Mouse (Mus musculus) midbrain, postnatal 0 days (tissue): ENCODE results near the gene Pou3f1. TPM values are rescaled to one million over a fixed set of nuclear protein-coding genes. Genes with fewer than 3 reads are reported as not detected.

Source experiments
- ATAC-seq: fragments of 200-750 bp; cut with Nextera tagmentation; 2 replicates; pipeline ENCODE4 v1.8.0; 2017; ENCODE audit warnings: moderate number of reproducible peaks, mild to moderate bottlenecking, moderate TSS enrichment, moderate library complexity; ENCODE audit not compliant: low FRiP score
- DNase-seq: peaks from one replicate; pipeline ENCODE4 v3.0.0-alpha.2; 2015; ENCODE audit warnings: low spot score
- H3K27ac ChIP-seq: fragments of 300-500 bp; sonication (generic); 2 replicates; pipeline ENCODE4 v1.5.1; 2014; ENCODE audit warnings: low read depth, mild to moderate bottlenecking, low read length, mixed read lengths
- H3K27me3 ChIP-seq: fragments of 300-500 bp; sonication (generic); 2 replicates; pipeline ENCODE4 v1.6.1; 2014; ENCODE audit warnings: low read length, control low read depth, mixed read lengths; ENCODE audit not compliant: insufficient read depth
- H3K36me3 ChIP-seq: fragments of 300-500 bp; sonication (generic); 2 replicates; pipeline ENCODE4 v1.6.1; 2014; ENCODE audit warnings: low read length, control low read depth, mixed read lengths; ENCODE audit not compliant: insufficient read depth
- H3K4me1 ChIP-seq: fragments of 300-500 bp; sonication (generic); 2 replicates; pipeline ENCODE4 v1.6.1; 2014; ENCODE audit warnings: mild to moderate bottlenecking, control low read depth, antibody characterized with exemption, low read length, mixed read lengths; ENCODE audit not compliant: insufficient read depth
- H3K4me2 ChIP-seq: fragments of 300-500 bp; sonication (generic); 2 replicates; pipeline ENCODE4 v1.6.1; 2014; ENCODE audit warnings: low read depth, mild to moderate bottlenecking, low read length, mixed read lengths; ENCODE audit not compliant: poor library complexity, severe bottlenecking
- H3K4me3 ChIP-seq: fragments of 300-500 bp; sonication (generic); 2 replicates; pipeline ENCODE4 v1.5.1; 2014; ENCODE audit warnings: low read depth, mild to moderate bottlenecking, low read length, moderate library complexity
- H3K9ac ChIP-seq: fragments of 300-500 bp; sonication (generic); replicated peaks from 2 replicates; pipeline ENCODE4 v1.6.1; 2014; ENCODE audit warnings: mild to moderate bottlenecking, low read length, moderate library complexity, mixed read lengths; ENCODE audit not compliant: poor library complexity, severe bottlenecking
- H3K9me3 ChIP-seq: fragments of 300-500 bp; sonication (generic); 2 replicates; pipeline ENCODE4 v1.6.1; 2016; ENCODE audit warnings: low read length, control low read depth
- CTCF ChIP-seq: IDR thresholded peaks from 2 replicates; pipeline ENCODE4 v1.5.1; 2016; ENCODE audit warnings: antibody characterized with exemption, mild to moderate bottlenecking
- WGBS: fragments of 180-500 bp; shearing (Covaris S2); extraction: QIAGEN DNeasy Blood & Tissue Kit; methylation state at CpG from one replicate; pipeline ENCODE4 v1.1.7; 2014; 5-methylcytosine and 5-hydroxymethylcytosine counted together
- polyA plus RNA-seq: library from polyadenylated mRNA; unstranded; fragments of >200 nt; fragmentation: Nextera tagmentation; extraction: Ambion mirVana; gene quantifications from 2 replicates; pipeline ENCODE4 v1.2.1, GENCODE M21; 2015
- total RNA-seq: library from RNA; depleted of rRNA; stranded (reverse); fragments of >200 nt; gene quantifications from 2 replicates; pipeline ENCODE4 v1.2.3, GENCODE M21; 2014

Pou3f1 gene
- total and polyA plus RNA-seq, 2 experiments from 2014 or later, result 11.5 to 19.8 TPM

DNA sequence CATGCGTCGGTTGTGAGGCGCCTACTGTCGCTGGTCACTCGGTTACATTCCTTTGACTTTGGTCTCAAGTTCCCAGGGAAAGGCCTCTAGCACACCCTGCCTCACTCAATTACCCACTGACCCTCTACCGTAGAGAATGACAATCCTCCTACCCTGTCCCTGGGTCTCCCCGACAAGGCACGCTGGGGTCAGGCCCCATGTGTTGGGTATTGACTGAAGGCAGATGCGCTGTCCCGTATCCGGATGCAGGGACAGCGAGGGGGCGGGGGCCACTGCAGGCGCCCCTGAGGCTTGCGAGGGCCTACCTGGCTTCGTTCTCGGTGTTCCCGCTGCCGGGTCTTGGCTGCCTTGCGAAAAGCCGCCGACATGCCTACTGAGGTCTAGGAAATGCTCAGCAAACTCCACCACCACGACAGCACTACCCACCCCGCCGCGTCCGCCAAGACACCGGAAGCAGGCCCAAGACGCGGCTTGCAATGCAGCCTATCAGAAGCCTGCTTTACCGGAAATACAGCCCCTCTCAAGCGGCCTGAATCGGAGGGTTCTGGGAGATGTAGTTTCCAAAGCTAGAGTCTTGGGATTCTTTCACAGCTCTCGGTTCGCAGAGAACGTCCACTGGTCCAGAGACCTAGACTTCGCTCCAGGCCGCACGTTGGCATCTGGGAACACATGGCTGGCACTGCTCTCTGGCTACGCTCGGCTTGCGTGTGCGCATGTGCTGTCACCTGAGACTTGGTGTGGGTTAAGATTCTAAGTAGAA, 36.7 kb downstream of the Pou3f1 start, which contains the start of gene Utp11:
Gene Utp11 (minus strand): TSS at position 466 of the 760 bp plus-strand sequence.
- H3K36me3 ChIP-seq, result no peaks in the 10 kb centered on the region
- no peak for TF ChIP-seq CTCF
- peak within 1 kb of the TSS; percentile 90 for H3K9ac ChIP-seq
- DNase-seq, result peak; percentile 95
- peak within 1 kb of the TSS; percentile 63 for H3K27ac ChIP-seq
- peak; percentile 95 for ATAC-seq
- peaks cover 4% of the 10 kb centered on the region; the same call in 1 of the 2 replicates for H3K27me3 ChIP-seq
- H3K4me2 ChIP-seq, result peak within 1 kb of the TSS; percentile 73
- no peaks in the 10 kb centered on the region for H3K9me3 ChIP-seq
- peak within 1 kb of the TSS; percentile 89 for H3K4me3 ChIP-seq
- under 1% methylated on average over 43 of the region's 43 CpGs for WGBS
- peaks cover 5% of the 10 kb centered on the region; the same call in 1 of the 2 replicates for H3K4me1 ChIP-seq

DNA sequence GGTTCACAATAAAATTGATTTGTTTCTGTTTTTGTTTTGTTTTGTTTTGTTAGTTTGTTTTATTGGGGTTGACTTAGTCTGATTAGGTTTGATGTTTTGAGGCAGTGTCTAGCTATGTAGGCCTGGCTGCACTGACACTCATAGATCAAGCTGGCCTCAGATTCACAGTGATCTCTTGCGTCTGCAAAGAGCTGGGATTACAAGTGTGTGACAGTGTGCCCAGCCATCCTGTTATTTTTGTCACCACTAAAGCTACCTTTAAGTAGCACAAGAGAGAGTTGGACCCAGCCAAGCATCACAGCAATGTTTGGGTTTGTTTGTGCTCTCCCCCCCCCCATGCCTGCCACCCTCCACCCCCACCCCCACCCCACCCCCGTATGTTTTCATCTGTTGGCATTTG, 38.0 kb downstream of the Pou3f1 start:
- Histone ChIP-seq H3K27me3 (peaks cover 4% of the 10 kb centered on the region; the same call in 1 of the 2 replicates), H3K4me1 (peaks cover 5% of the 10 kb centered on the region; the same call in 1 of the 2 replicates), H3K9ac (no peak overlapping the region), H3K27ac (no peak overlapping the region), H3K36me3 (no peaks in the 10 kb centered on the region), H3K9me3 (no peaks in the 10 kb centered on the region), H3K4me3 (no peak overlapping the region), H3K4me2 (no peak overlapping the region)
- 87% methylated on average over 2 of the region's 2 CpGs for WGBS
- no peak for TF ChIP-seq CTCF
- no peak for ATAC-seq
- no peak for DNase-seq

DNA sequence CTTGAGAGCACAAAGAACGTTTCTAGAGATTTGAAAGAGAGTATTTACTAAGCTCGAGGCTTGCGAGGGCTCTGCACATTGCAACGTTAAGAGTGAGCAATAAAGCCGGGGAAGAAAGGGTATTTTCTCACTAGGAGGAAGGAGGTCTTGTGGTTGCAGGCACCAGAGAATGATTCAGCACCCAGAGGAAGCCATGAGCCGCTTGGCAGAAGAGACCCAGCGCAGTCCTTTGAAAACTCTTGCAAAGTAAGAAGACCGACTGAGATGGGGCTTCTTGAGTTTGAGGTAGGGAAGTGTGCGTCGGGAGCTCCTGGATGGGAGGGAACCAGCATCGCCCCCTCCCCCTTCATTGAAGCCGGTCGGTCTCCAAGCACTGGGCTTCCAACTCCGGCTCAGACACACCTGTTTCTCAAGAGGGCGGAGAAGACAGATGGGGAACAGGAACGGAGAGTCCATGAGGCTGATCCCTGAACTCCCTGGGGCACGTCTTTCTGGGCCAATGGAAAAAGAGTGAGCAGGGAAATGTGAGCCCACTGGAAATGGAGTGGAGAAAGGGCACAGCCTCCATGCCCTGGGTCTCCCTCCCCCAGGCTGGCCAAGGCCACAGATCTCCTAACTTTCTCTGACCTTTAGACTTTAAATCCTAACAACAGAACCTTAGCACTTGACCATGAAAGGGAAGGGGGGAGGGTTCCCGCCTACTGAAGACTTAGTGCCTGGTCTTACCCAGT, 39.3 kb downstream of the Pou3f1 start:
- Histone ChIP-seq H3K4me1 (peaks cover 9% of the 10 kb centered on the region; the same call in 1 of the 2 replicates), H3K36me3 (no peaks in the 10 kb centered on the region), H3K9me3 (no peaks in the 10 kb centered on the region), H3K9ac (no peak overlapping the region), H3K4me3 (no peak overlapping the region), H3K4me2 (no peak overlapping the region), H3K27me3 (peaks cover 4% of the 10 kb centered on the region; the same call in 1 of the 2 replicates), H3K27ac (no peak overlapping the region)
- ATAC-seq (no peak), DNase-seq (no peak)
- TF ChIP-seq CTCF, result no peak
- 15% methylated on average over 18 of the region's 18 CpGs for WGBS

DNA sequence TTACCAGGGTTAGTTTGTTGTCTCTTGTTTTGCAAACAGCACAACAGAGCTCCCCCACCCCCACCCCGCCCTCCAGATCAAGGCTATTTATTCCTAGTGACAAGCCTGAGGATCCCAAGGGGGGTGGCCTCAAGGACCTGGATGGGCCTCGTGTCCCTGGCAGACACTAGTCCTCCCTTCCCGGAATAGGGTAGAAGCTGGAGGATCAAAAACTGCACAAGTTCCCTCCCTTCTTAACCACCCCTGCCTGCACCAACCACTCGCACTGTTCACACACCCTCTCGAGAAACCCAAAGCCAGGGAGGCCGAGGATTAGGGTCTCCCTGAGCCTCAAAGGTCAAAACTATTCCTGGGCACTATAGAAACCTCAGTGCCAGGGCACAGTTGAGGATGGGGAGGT, 43.2 kb downstream of the Pou3f1 start:
- peaks cover 4% of the 10 kb centered on the region; the same call in 1 of the 2 replicates for H3K27me3 ChIP-seq
- ATAC-seq (no peak), DNase-seq (no peak)
- no peaks in the 10 kb centered on the region for H3K9me3 ChIP-seq
- H3K4me1 ChIP-seq, result peaks cover 4% of the 10 kb centered on the region; the same call in 1 of the 2 replicates
- no peak for TF ChIP-seq CTCF
- peak overlapping the region; percentile 61; the same call in 1 of the 2 replicates for H3K4me3 ChIP-seq
- no peak overlapping the region for H3K27ac ChIP-seq
- no peak overlapping the region for H3K9ac ChIP-seq
- H3K4me2 ChIP-seq, result peak overlapping the region; percentile 100; the same call in 1 of the 2 replicates
- no peaks in the 10 kb centered on the region for H3K36me3 ChIP-seq
- 10% methylated on average over 6 of the region's 6 CpGs for WGBS

DNA sequence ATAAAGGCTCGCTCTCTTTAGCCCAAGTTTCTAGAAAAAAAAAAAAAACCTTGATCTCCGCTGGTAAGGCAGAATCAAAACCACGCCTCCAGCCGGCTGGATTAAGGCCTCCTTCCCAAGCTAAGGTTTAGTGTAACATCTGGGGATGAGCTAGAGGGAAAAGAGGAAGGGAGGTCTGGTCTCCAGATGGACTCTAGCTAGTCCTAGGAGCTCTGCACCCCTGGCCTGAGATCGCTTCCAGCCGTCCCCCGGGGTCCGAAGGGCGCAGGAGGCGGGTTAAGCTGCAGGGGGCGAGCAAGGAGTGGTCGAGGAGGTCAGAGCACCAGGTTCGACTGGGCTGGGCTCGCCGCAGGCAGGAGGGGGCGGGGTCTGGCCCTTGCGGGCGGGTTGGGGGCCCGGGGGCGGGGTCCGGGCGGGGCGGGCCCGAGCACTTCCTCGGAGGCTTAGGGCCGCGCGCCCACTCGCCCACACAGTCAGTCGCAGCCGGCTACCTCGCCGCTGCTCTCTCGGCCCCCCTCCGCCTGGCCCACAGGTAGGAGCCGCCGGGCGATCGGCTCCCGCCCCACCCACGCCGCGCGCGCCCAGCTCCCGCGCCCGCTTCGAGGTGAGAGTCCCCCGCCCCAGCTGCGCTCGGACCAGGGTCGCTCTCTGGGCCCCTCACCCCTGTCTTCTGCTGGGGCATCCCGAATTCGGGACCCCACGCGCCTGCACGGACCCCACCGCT, 43.8 kb downstream of the Pou3f1 start, which contains the start of gene Fhl3:
Gene Fhl3 (plus strand): TSS at position 454 of the 724 bp plus-strand sequence.
- ATAC-seq (peak; percentile 32; the same call in 1 of the 2 replicates), DNase-seq (no peak)
- no peak within 1 kb of the TSS for H3K27ac ChIP-seq
- H3K36me3 ChIP-seq, result no peaks in the 10 kb centered on the region
- peak within 1 kb of the TSS; percentile 60 for H3K9ac ChIP-seq
- 0 out of 2 replicates have a peak, but pooled peaks have one; percentile 3 for TF ChIP-seq CTCF
- H3K4me3 ChIP-seq, result peak within 1 kb of the TSS; percentile 61
- H3K4me1 ChIP-seq, result peaks cover 4% of the 10 kb centered on the region; the same call in 1 of the 2 replicates
- under 1% methylated on average over 52 of the region's 59 CpGs for WGBS
- no peaks in the 10 kb centered on the region for H3K9me3 ChIP-seq
- peak within 1 kb of the TSS; percentile 100 for H3K4me2 ChIP-seq
- H3K27me3 ChIP-seq, result no peaks in the 10 kb centered on the region
